Mouse (Mus musculus): ENCODE measurements around the gene Amy2a2. TPM values are rescaled to one million over a fixed set of nuclear protein-coding genes. Genes with fewer than 3 reads are reported as not detected.

Amy2a2 gene
- not detected for polyA plus RNA-seq (2015; fragmentation: Illumina TruSeq; extraction: RNeasy Lipid Tissue Mini Kit (QIAGEN cat#74804); ENCODE audit: low read depth, low replicate concordance)

DNA sequence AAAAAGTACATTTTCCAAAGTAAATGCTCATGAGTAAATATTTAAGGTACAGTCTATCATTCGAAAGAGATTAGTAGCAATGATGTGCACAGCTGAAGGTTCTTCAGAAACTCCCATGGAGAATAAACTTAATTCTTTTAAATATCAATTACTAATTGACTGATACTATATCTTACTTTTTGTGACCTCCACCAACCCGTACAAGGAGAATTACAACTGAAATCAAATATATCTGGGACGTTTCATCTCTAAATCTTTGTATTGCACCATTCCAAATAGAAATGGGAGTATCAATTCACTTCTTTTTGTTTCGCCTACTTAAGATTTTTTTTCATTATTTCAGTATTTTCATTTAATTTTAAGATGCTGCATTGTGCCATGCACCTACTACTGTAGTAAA, at the start of gene Amy2a2:
TSS of gene Amy2a2 (minus strand) at position 101 of the 400 bp plus-strand sequence.

DNA sequence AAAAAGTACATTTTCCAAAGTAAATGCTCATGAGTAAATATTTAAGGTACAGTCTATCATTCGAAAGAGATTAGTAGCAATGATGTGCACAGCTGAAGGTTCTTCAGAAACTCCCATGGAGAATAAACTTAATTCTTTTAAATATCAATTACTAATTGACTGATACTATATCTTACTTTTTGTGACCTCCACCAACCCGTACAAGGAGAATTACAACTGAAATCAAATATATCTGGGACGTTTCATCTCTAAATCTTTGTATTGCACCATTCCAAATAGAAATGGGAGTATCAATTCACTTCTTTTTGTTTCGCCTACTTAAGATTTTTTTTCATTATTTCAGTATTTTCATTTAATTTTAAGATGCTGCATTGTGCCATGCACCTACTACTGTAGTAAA, 32.5 kb downstream of the Amy2a2 start, which contains the start of gene Amy2a3:
TSS of gene Amy2a3 (minus strand) at position 101 of the 400 bp plus-strand sequence.

Other genes with a start within 250 kb of the Amy2a2 start
- not detected for gene Amy2a5, start 97.8 kb downstream of the Amy2a2 start, polyA plus RNA-seq (2015; fragmentation: Illumina TruSeq; extraction: RNeasy Lipid Tissue Mini Kit (QIAGEN cat#74804); ENCODE audit: low read depth, low replicate concordance)
- not detected for gene Amy2a4, start 65.2 kb downstream of the Amy2a2 start, polyA plus RNA-seq (2015; fragmentation: Illumina TruSeq; extraction: RNeasy Lipid Tissue Mini Kit (QIAGEN cat#74804); ENCODE audit: low read depth, low replicate concordance)
- not detected for gene Amy2a3, start 32.6 kb downstream of the Amy2a2 start, polyA plus RNA-seq (2015; fragmentation: Illumina TruSeq; extraction: RNeasy Lipid Tissue Mini Kit (QIAGEN cat#74804); ENCODE audit: low read depth, low replicate concordance)
- not detected for gene Amy2a1, start 175.8 kb upstream of the Amy2a2 start, polyA plus RNA-seq (2015; fragmentation: Illumina TruSeq; extraction: RNeasy Lipid Tissue Mini Kit (QIAGEN cat#74804); ENCODE audit: low read depth, low replicate concordance)